Mouse (Mus musculus) midbrain, embryonic 16.5 days (tissue): ENCODE measurements around the gene Hdgfl2. TPM values are rescaled to one million over a fixed set of nuclear protein-coding genes. Genes with fewer than 3 reads are reported as not detected.
"Not testable (repeated sequence)": the region's sequence is repeated elsewhere in the genome, so short reads cannot be mapped to it uniquely, and the experiment has no call there.

ENCODE experiments used
- ATAC-seq: fragments of 200-750 bp; cut with Nextera tagmentation; 2 replicates; pipeline ENCODE4 v1.8.0; 2017; ENCODE audit warnings: moderate TSS enrichment
- H3K27ac ChIP-seq: fragments of 300-500 bp; sonication (generic); 2 replicates; pipeline ENCODE4 v1.5.1; 2014; ENCODE audit warnings: mild to moderate bottlenecking, low read length, mixed read lengths
- H3K27me3 ChIP-seq: fragments of 300-500 bp; sonication (generic); 2 replicates; pipeline ENCODE4 v1.6.1; 2014; ENCODE audit warnings: low read depth, low read length, mixed read lengths; ENCODE audit not compliant: control insufficient read depth, insufficient read depth
- H3K36me3 ChIP-seq: fragments of 300-500 bp; sonication (generic); 2 replicates; pipeline ENCODE4 v1.6.1; 2014; ENCODE audit warnings: mild to moderate bottlenecking, low read length, moderate library complexity, mixed read lengths; ENCODE audit not compliant: control insufficient read depth, insufficient read depth
- H3K4me1 ChIP-seq: fragments of 300-500 bp; sonication (generic); 2 replicates; pipeline ENCODE4 v1.6.1; 2014; ENCODE audit warnings: mild to moderate bottlenecking, low read length, mixed read lengths; ENCODE audit not compliant: control insufficient read depth, insufficient read depth
- H3K4me2 ChIP-seq: fragments of 300-500 bp; sonication (generic); 2 replicates; pipeline ENCODE4 v1.6.1; 2014; ENCODE audit warnings: mild to moderate bottlenecking, low read length, mixed read lengths
- H3K4me3 ChIP-seq: fragments of 300-500 bp; sonication (generic); 2 replicates; pipeline ENCODE4 v1.5.1; 2014; ENCODE audit warnings: low read depth, mild to moderate bottlenecking, low read length, moderate library complexity, mixed read lengths
- H3K9ac ChIP-seq: fragments of 300-500 bp; sonication (generic); 2 replicates; pipeline ENCODE4 v1.6.1; 2014; ENCODE audit warnings: low read depth, low read length, mixed read lengths
- H3K9me3 ChIP-seq: fragments of 300-500 bp; sonication (generic); replicated peaks from 2 replicates; pipeline ENCODE4 v1.6.1; 2014; ENCODE audit warnings: mild to moderate bottlenecking, low read length, mixed read lengths; ENCODE audit not compliant: control insufficient read depth, poor library complexity, severe bottlenecking
- WGBS: fragments of 180-500 bp; shearing (Covaris S2); extraction: QIAGEN DNeasy Blood & Tissue Kit; methylation state at CpG from one replicate; pipeline ENCODE4 v1.1.7; 2014; 5-methylcytosine and 5-hydroxymethylcytosine counted together
- polyA plus RNA-seq: library from polyadenylated mRNA; unstranded; fragments of >200 nt; fragmentation: Nextera tagmentation; extraction: Ambion mirVana; gene quantifications from 2 replicates; pipeline ENCODE4 v1.2.1, GENCODE M21; 2015

The Hdgfl2 gene
- polyA plus RNA-seq, 1 experiment from 2014 or later = 140 TPM

- Histone ChIP-seq H3K27me3 (no peaks in the 10 kb centered on the region), H3K4me1 (no peaks in the 10 kb centered on the region), H3K27ac (no peak overlapping the region), H3K36me3 (peaks cover 2% of the 10 kb centered on the region; the same call in 1 of the 2 replicates), H3K9me3 (no peaks in the 10 kb centered on the region), H3K4me2 (no peak overlapping the region), H3K9ac (no peak overlapping the region), H3K4me3 (no peak overlapping the region)
- no peak for ATAC-seq
Measured at GRCm38 (mm10) chr17:56054938-56055337, 24.5 kb upstream of the Hdgfl2 start.

- Histone ChIP-seq H3K27ac (peak overlapping the region; percentile 13; the same call in 1 of the 2 replicates), H3K4me2 (no peak overlapping the region), H3K36me3 (peaks cover 2% of the 10 kb centered on the region; the same call in 1 of the 2 replicates), H3K27me3 (no peaks in the 10 kb centered on the region), H3K9ac (no peak overlapping the region), H3K4me1 (no peaks in the 10 kb centered on the region), H3K9me3 (no peaks in the 10 kb centered on the region), H3K4me3 (no peak overlapping the region)
- 43% methylated on average over 4 of the region's 4 CpGs for WGBS
- ATAC-seq = peak; percentile 41; the same call in 1 of the 2 replicates
Measured at GRCm38 (mm10) chr17:56055945-56056678, 23.3 kb upstream of the Hdgfl2 start.

- Histone ChIP-seq H3K27me3 (no peaks in the 10 kb centered on the region), H3K9ac (no peak overlapping the region), H3K9me3 (no peaks in the 10 kb centered on the region), H3K4me2 (no peak overlapping the region), H3K27ac (no peak overlapping the region), H3K4me3 (no peak overlapping the region), H3K4me1 (no peaks in the 10 kb centered on the region), H3K36me3 (peaks cover 2% of the 10 kb centered on the region; the same call in 1 of the 2 replicates)
- 81% methylated on average over 11 of the region's 11 CpGs for WGBS
- ATAC-seq = no peak
Measured at GRCm38 (mm10) chr17:56057381-56058120, 21.9 kb upstream of the Hdgfl2 start.

GRCm38 (mm10) chr17:56062081-56062480 is 17.4 kb upstream of the Hdgfl2 start:
- Histone ChIP-seq H3K27ac (no peak overlapping the region), H3K4me1 (no peaks in the 10 kb centered on the region), H3K9ac (no peak overlapping the region), H3K4me3 (no peak overlapping the region), H3K27me3 (no peaks in the 10 kb centered on the region), H3K36me3 (peaks cover 9% of the 10 kb centered on the region), H3K9me3 (no peaks in the 10 kb centered on the region), H3K4me2 (no peak overlapping the region)
- WGBS = 91% methylated on average over 7 of the region's 7 CpGs
- ATAC-seq = no peak

GRCm38 (mm10) chr17:56065715-56066114 is 13.7 kb upstream of the Hdgfl2 start:
- not testable (repeated sequence) for ATAC-seq, H3K9me3 ChIP-seq, H3K4me3 ChIP-seq, H3K4me2 ChIP-seq, H3K27ac ChIP-seq, H3K4me1 ChIP-seq, H3K9ac ChIP-seq, H3K27me3 ChIP-seq
- 82% methylated on average over 6 of the region's 6 CpGs for WGBS
- H3K36me3 ChIP-seq = peaks cover 38% of the 10 kb centered on the region

- Histone ChIP-seq H3K36me3 (peaks cover 43% of the 10 kb centered on the region), H3K9me3 (no peaks in the 10 kb centered on the region), H3K4me1 (no peaks in the 10 kb centered on the region), H3K9ac (no peak overlapping the region), H3K4me3 (no peak overlapping the region), H3K27me3 (no peaks in the 10 kb centered on the region), H3K27ac (no peak overlapping the region), H3K4me2 (no peak overlapping the region)
- no peak for ATAC-seq
Measured at GRCm38 (mm10) chr17:56066451-56066850, 13.0 kb upstream of the Hdgfl2 start.

GRCm38 (mm10) chr17:56069066-56069465 is 10.4 kb upstream of the Hdgfl2 start:
- peaks cover 52% of the 10 kb centered on the region for H3K36me3 ChIP-seq
- H3K9ac ChIP-seq = no peak overlapping the region
- peaks cover 5% of the 10 kb centered on the region for H3K4me1 ChIP-seq
- H3K27ac ChIP-seq = no peak overlapping the region
- ATAC-seq = no peak
- H3K27me3 ChIP-seq = no peaks in the 10 kb centered on the region
- H3K4me2 ChIP-seq = no peak overlapping the region
- WGBS = 96% methylated on average over 14 of the region's 14 CpGs
- H3K9me3 ChIP-seq = no peaks in the 10 kb centered on the region
- H3K4me3 ChIP-seq = no peak overlapping the region

- Histone ChIP-seq H3K36me3 (peaks cover 51% of the 10 kb centered on the region), H3K27ac (no peak overlapping the region), H3K4me1 (peaks cover 12% of the 10 kb centered on the region), H3K4me2 (no peak overlapping the region), H3K4me3 (no peak overlapping the region), H3K27me3 (no peaks in the 10 kb centered on the region), H3K9me3 (no peaks in the 10 kb centered on the region), H3K9ac (no peak overlapping the region)
- ATAC-seq = no peak
Measured at GRCm38 (mm10) chr17:56071126-56071525, 8.3 kb upstream of the Hdgfl2 start.

- Histone ChIP-seq H3K4me2 (no peak overlapping the region), H3K4me3 (no peak overlapping the region), H3K9ac (no peak overlapping the region), H3K27me3 (no peaks in the 10 kb centered on the region), H3K27ac (no peak overlapping the region), H3K4me1 (peaks cover 12% of the 10 kb centered on the region), H3K9me3 (no peaks in the 10 kb centered on the region), H3K36me3 (peaks cover 47% of the 10 kb centered on the region)
- no peak for ATAC-seq
- 91% methylated on average over 5 of the region's 5 CpGs for WGBS
Measured at GRCm38 (mm10) chr17:56072243-56072642, 7.2 kb upstream of the Hdgfl2 start.
